Mouse (Mus musculus): ENCODE data around the gene 4930519G04Rik.

DNA sequence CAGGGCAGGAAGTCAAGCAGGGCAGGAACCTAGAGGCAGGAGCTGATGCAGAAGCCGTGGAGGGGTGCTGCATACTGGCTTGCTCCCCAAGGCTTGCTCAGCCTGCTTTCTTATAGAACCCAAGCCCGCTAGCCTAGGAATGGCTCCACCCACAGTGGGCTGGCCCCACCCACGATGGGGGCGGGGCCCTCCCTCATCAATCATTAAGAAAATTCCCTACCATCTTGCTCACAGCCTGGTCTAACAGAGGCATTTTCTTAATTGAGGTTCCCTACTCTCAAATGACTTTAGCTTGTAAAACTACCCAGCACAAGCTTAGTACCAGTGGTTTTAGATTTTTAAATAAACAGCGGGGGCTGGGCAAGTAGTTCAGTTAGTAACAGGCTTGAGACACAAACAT lies 78.2 kb downstream of the 4930519G04Rik start:
- TF ChIP-seq CTCF (IDR thresholded peaks at IDR 0.05; ENCODE audit: extremely low read depth, insufficient read depth, low read length) (no peak), POLR2A (IDR thresholded peaks at IDR 0.05; ENCODE audit: extremely low read depth, insufficient read depth, low read length) (no peak)
